Mouse (Mus musculus): Measurements from ENCODE around the gene Nos1ap.

DNA sequence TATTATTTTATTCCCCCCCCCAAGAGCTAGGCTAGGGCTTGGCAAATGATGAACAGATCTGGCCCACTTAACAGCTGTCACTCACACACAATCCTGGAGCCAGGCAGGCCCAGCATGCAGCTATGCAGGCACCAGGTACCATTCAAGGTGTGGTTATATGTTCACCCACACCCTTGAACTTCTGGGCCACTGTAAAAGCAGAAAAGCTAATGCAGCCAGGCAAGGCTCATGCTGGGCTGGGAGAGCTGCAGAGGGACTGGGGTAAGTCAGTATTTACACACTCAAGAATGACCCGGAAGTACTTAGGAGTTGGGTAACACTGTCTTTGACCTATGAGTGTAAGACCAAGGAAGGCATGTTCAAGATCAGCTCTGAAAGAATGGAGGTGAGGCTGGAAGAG, 265.3 kb downstream of the Nos1ap start:
- TF ChIP-seq POLR2A (IDR thresholded peaks at IDR 0.05; ENCODE audit: extremely low read depth, insufficient read depth, low read length) (no peak), CTCF (IDR thresholded peaks at IDR 0.05; ENCODE audit: extremely low read depth, insufficient read depth, low read length) (no peak)
